Mouse (Mus musculus) A20 (cell line): Measurements from ENCODE around the gene Helz2.
A peak's percentile ranks its signal among the peaks of the same experiment; 100 is the strongest.
"Not testable (repeated sequence)": the region's sequence is repeated elsewhere in the genome, so short reads cannot be mapped to it uniquely, and the experiment has no call there.

Source experiments
- DNase-seq: peaks from one replicate; pipeline ENCODE4 v3.0.0-alpha.2; 2011; ENCODE audit warnings: low read depth, low spot score

Helz2 gene

DNA sequence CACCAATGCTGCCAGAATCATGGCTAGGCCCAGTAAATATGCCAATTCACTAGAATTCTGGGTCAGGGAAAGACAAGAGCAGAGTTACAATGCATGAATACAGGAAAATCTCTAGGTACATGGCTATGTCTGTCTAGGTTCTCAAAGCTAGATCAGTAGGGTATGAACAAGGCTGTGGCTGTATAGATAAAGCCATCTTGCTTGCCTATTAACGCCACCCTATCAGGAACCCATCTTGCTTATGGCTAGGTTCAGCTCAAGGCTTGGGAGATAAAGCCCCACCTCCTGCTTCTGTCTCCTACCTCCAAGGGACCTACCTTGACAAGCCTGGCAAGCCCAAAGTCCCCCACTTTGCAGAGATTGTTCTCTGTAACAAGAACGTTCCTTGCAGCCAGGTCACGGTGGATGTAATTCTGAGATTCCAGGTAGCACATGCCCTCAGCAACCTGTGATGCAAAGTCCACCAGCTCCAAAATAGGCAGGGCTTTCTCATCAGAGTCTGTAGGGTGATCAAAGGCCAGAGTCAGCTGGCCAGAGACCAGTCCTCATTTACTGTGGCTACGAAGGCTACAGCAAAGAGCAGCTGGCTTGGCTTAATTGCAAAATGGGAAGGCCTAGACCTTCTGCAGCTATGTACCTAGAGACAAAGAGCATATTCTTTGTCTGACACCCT is 45.1 kb downstream of the Helz2 start:
- no peak for DNase-seq

GRCm38 (mm10) chr2:181193044-181193443 is 48.8 kb downstream of the Helz2 start:
- DNase-seq, result peak; percentile 84

- peak; percentile 43 for DNase-seq
These were observed 49.9 kb downstream of the Helz2 start for GRCm38 (mm10) chr2:181191936-181192335.

- not testable (repeated sequence) for DNase-seq
These were observed 50.4 kb downstream of the Helz2 start for GRCm38 (mm10) chr2:181191385-181191784.

- DNase-seq, result no peak
These were observed 52.5 kb downstream of the Helz2 start for GRCm38 (mm10) chr2:181189321-181189720.

GRCm38 (mm10) chr2:181188681-181189080 is 53.1 kb downstream of the Helz2 start:
- DNase-seq, result peak; percentile 85

DNA sequence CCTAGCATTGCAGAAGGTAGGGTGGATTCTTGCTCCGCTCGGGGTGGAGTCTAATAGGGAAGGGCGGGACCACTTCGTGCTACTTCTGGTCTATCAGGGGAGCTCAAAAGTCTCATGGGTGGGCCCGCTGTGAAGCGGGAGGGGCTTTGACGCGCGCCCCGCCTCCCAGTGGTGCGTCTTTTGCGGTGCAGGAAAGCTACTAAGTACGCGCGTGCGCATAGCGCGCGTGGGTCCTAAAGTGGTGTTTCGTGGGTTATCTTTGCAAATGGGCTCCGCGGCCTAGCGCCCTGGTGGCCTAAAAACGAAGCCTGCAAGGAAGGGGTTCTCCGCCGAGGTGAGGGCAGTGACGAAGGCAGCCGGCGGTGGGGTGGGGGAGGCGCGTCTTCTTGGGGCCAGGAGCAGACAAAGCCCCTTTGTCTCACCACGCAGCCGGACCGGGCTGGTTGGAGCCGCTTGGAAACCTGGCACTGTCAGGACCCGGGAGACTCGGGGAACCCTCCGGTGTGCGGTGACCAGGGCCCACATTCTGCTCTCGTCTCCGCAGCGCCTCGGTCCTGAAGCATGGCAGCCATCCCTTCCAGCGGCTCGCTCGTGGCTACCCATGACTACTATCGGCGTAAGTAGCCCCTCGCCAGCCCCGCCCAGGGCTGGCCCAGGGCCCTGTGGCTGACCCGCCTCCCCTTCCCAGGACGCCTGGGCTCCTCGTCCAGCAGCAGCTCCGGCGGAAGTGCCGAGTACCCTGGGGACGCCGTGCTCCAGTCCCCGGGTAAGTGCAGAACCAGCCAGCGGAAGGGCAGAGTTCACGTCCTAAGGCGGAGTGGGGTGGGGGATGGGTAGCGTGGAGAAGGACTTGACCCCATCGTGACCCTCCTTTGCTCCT is 54.5 kb downstream of the Helz2 start, which contains the start of gene Ppdpf:
Gene Ppdpf, plus strand, starts transcription at position 127 of the 880 bp plus-strand sequence.
- DNase-seq, result peak; percentile 98

- DNase-seq, result peak; percentile 90
These were observed 55.2 kb downstream of the Helz2 start for GRCm38 (mm10) chr2:181186635-181187034.

DNA sequence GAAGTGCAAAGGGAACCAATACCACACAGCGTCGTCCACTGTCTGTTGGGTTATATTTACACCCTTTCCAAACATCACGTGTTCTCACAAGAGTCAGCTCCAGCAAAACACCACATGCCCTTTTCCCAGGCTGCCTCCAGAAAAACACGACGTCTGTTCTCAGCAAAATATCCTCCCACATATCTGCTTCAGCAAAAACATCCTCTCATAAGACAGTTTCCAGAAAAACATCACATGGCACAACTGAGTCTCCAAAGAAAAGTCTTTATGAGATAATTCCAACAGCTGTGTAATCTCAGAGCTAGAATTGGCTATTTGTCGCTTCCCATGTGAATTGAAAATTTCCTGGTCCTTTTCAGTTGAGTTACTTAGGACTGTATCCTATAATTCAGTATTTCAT is 60.9 kb downstream of the Helz2 start:
- no peak for DNase-seq

GRCm38 (mm10) chr2:181178471-181178870 is 63.4 kb downstream of the Helz2 start:
- DNase-seq, result no peak

GRCm38 (mm10) chr2:181178015-181178414 is 63.8 kb downstream of the Helz2 start:
- DNase-seq, result no peak
